In the genomic region with DNA sequence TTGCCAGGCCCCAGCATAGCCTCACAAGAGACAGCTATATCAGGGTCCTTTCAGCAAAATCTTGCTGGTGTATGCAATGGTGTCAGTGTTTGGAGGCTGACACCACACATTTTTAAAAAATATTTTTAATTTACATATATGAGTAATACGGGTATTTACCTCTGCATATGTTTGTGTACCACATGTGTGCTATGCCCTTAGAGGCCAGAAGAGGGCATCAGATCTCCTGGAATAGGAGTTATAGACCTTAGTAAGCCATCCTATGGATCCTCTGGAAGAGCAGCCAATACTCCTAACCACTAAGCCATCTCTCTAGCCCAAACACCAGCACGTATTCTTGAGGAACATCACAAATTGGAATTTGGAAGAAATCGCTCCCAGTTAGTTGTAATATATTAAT, we compare ENCODE assay signal across 22 mouse cellular contexts. TPM values are rescaled to one million over a fixed set of nuclear protein-coding genes. Genes with fewer than 3 reads are reported as not detected.
DNase-seq lines count a peak whose midpoint lies in the region; ATAC-seq and TF ChIP-seq lines count a peak whose summit lies in the region.
"Had no signal": no experiment of that assay in that cellular context is flagged by ENCODE, and none has a peak within 500 bp of the region (broad histone marks: within the 10 kb centered on the region; RNA-seq: fewer than 3 reads in every experiment).

No protein-coding gene starts in this region.

- no peaks in the 10 kb centered on the region for H3K9me3 ChIP-seq in hindbrain, postnatal 0 days (ENCODE audit: low read length)
- no peaks in the 10 kb centered on the region for H3K9me3 ChIP-seq in hindbrain, embryonic 16.5 days (ENCODE audit: control insufficient read depth, low read length)
- H3K9me3 ChIP-seq: embryonic facial prominence, embryonic 15.5 days; forebrain, embryonic 13.5 days; heart, embryonic 15.5 days; kidney, embryonic 15.5 days; liver, embryonic 15.5 days; neural tube, embryonic 15.5 days had no signal

- no peak for ATAC-seq in hindbrain, postnatal 0 days
- no peak for ATAC-seq in hindbrain, embryonic 16.5 days
- ATAC-seq: CD4-positive, CD25-positive, alpha-beta regulatory T cell, adult 4 months; forebrain, embryonic 13.5 days had no signal

- no peaks in the 10 kb centered on the region for H3K36me3 ChIP-seq in hindbrain, postnatal 0 days (ENCODE audit: insufficient read depth, low read length)
- H3K36me3 ChIP-seq in hindbrain, embryonic 16.5 days (ENCODE audit: control insufficient read depth, insufficient read depth, low read length), result no peaks in the 10 kb centered on the region
- no peaks in the 10 kb centered on the region for H3K36me3 ChIP-seq in thymus, adult 2 months (ENCODE audit: control insufficient read depth, insufficient read depth, low read length)
- H3K36me3 ChIP-seq: embryonic facial prominence, embryonic 15.5 days; heart, embryonic 15.5 days; kidney, embryonic 15.5 days; liver, embryonic 15.5 days had no signal

- no peak overlapping the region for H3K4me3 ChIP-seq in hindbrain, postnatal 0 days (ENCODE audit: low read length)
- H3K4me3 ChIP-seq in hindbrain, embryonic 16.5 days (ENCODE audit: low read length), result no peak overlapping the region
- H3K4me3 ChIP-seq in thymus, adult 2 months (ENCODE audit: control insufficient read depth, insufficient read depth, low read length), result no peak overlapping the region
- H3K4me3 ChIP-seq: embryonic facial prominence, embryonic 15.5 days; forebrain, embryonic 13.5 days; heart, embryonic 15.5 days; kidney, embryonic 15.5 days; liver, embryonic 15.5 days; neural tube, embryonic 15.5 days had no signal

- no peaks in the 10 kb centered on the region for H3K27me3 ChIP-seq in hindbrain, postnatal 0 days (ENCODE audit: insufficient read depth, low read length)
- no peaks in the 10 kb centered on the region for H3K27me3 ChIP-seq in hindbrain, embryonic 16.5 days (replicated peaks; ENCODE audit: control insufficient read depth, insufficient read depth, low read length)
- H3K27me3 ChIP-seq in thymus, adult 2 months (ENCODE audit: control insufficient read depth, insufficient read depth, low read length), result no peaks in the 10 kb centered on the region
- H3K27me3 ChIP-seq: embryonic facial prominence, embryonic 15.5 days; forebrain, embryonic 13.5 days; heart, embryonic 15.5 days; kidney, embryonic 15.5 days; liver, embryonic 15.5 days; neural tube, embryonic 15.5 days had no signal

- peaks cover 14% of the 10 kb centered on the region for H3K4me1 ChIP-seq in hindbrain, postnatal 0 days (ENCODE audit: insufficient read depth, low read length)
- H3K4me1 ChIP-seq in hindbrain, embryonic 16.5 days (ENCODE audit: control insufficient read depth, insufficient read depth, low read depth, low read length), result peaks cover 14% of the 10 kb centered on the region
- no peaks in the 10 kb centered on the region for H3K4me1 ChIP-seq in thymus, adult 2 months (replicated peaks; ENCODE audit: control insufficient read depth, insufficient read depth, low read length)
- H3K4me1 ChIP-seq: liver, embryonic 15.5 days had no signal

- TF ChIP-seq POLR2A in thymus, adult 2 months (IDR thresholded peaks at IDR 0.05; ENCODE audit: control insufficient read depth, extremely low read depth, insufficient read depth, low read length, poor library complexity), result no peak

- peak; percentile 64 for TF ChIP-seq CTCF in hindbrain, postnatal 0 days (IDR thresholded peaks at IDR 0.05; ENCODE audit: low read depth)
- no peak for TF ChIP-seq CTCF in thymus, adult 2 months (IDR thresholded peaks at IDR 0.05; ENCODE audit: borderline replicate concordance, control insufficient read depth, extremely low read depth, insufficient read depth, low read length, poor library complexity)

- DNase-seq in hindbrain, postnatal 0 days (ENCODE audit: low spot score), result peak; percentile 25
- DNase-seq in thymus, postnatal 4 days, result peak; percentile 20
- DNase-seq in thymus, adult 2 months, result no peak
- peak; percentile 15 for DNase-seq in c-Kit-positive CD71-positive TER-119-negative erythroid progenitor cells, embryonic 14.5 days (ENCODE audit: low read depth)
- DNase-seq in cerebellum, adult 9-11 months, result no peak
- DNase-seq in spleen, postnatal 14 days (ENCODE audit: low spot score in 2 of 2), result no peak
- no peak for DNase-seq in layer of hippocampus, postnatal 14 days (ENCODE audit: low spot score in 2 of 2)
- DNase-seq: adrenal gland, postnatal 36 days; cerebellum, adult 11 months; gastrocnemius, postnatal 36 days; layer of hippocampus, adult 9-11 months; retina, postnatal 1 day; spleen, adult 18-20 months had no signal

- H3K27ac ChIP-seq in hindbrain, postnatal 0 days, result no peak overlapping the region
- no peak overlapping the region for H3K27ac ChIP-seq in hindbrain, embryonic 16.5 days (ENCODE audit: low read depth, low read length)
- no peak overlapping the region for H3K27ac ChIP-seq in thymus, adult 2 months (ENCODE audit: control insufficient read depth, insufficient read depth, low read length)
- H3K27ac ChIP-seq: embryonic facial prominence, embryonic 15.5 days; forebrain, embryonic 13.5 days; heart, embryonic 15.5 days; hindbrain, embryonic 14.5 days; kidney, embryonic 15.5 days; liver, embryonic 15.5 days; neural tube, embryonic 15.5 days had no signal

- H3K4me2 ChIP-seq in hindbrain, postnatal 0 days (ENCODE audit: low read depth, low read length), result no peak overlapping the region
- H3K4me2 ChIP-seq in hindbrain, embryonic 16.5 days (ENCODE audit: low read length), result no peak overlapping the region
- H3K4me2 ChIP-seq: embryonic facial prominence, embryonic 15.5 days; forebrain, embryonic 13.5 days; heart, embryonic 15.5 days; hindbrain, embryonic 14.5 days; kidney, embryonic 15.5 days; liver, embryonic 15.5 days; neural tube, embryonic 15.5 days had no signal

- WGBS in hindbrain, postnatal 0 days, result 90% methylated on average over 3 of the region's 3 CpGs
- WGBS in hindbrain, embryonic 16.5 days, result 85% methylated on average over 3 of the region's 3 CpGs
- 97% methylated on average over 3 of the region's 3 CpGs for WGBS in thymus, adult 2 months

- H3K9ac ChIP-seq in hindbrain, postnatal 0 days (replicated peaks; ENCODE audit: low read length), result no peak overlapping the region
- H3K9ac ChIP-seq in hindbrain, embryonic 16.5 days (ENCODE audit: low read depth, low read length), result no peak overlapping the region
- H3K9ac ChIP-seq: embryonic facial prominence, embryonic 15.5 days; forebrain, embryonic 13.5 days; heart, embryonic 15.5 days; hindbrain, embryonic 14.5 days; kidney, embryonic 15.5 days; liver, embryonic 15.5 days; neural tube, embryonic 15.5 days had no signal

RNA-seq across cellular contexts. Expression of gene Tmtc1, which starts 48.9 kb away (rescaled TPM):
- 35.1 and 45.4 TPM in 2 replicates for total RNA-seq in hindbrain, postnatal 0 days (2014; rRNA removed)
- 2.4 and 3.0 TPM in 2 replicates for polyA plus RNA-seq in hindbrain, postnatal 0 days (2015; fragmentation: Nextera tagmentation; extraction: Ambion mirVana)
- 2.4 and 2.9 TPM in 2 replicates for polyA plus RNA-seq in hindbrain, embryonic 16.5 days (2015; fragmentation: Nextera tagmentation; extraction: Ambion mirVana)
- 3.7 and 6.4 TPM in 2 replicates for polyA plus RNA-seq in thymus, adult 2 months (2012; rRNA removed)
- 10 to 100 TPM; 26.4 to 27.1 TPM for total RNA-seq in layer of hippocampus, postnatal 14 days (2021)
- polyA plus RNA-seq: CD4-positive, CD25-positive, alpha-beta regulatory T cell, adult 4 months had no signal

Comparison
In these comparisons a context has a peak if more than half of its experiments do, and no peak if none do; other contexts are left out.
1. DNase-seq: peak in hindbrain, postnatal 0 days (single experiment), thymus, postnatal 4 days (single experiment) and c-Kit-positive CD71-positive TER-119-negative erythroid progenitor cells, embryonic 14.5 days (single experiment); none in thymus, adult 2 months (single experiment), cerebellum, adult 9-11 months (single experiment), spleen, postnatal 14 days (0 of 2) and layer of hippocampus, postnatal 14 days (0 of 2).